Mouse (Mus musculus) spleen, postnatal 4 days (tissue): ENCODE data around the gene Nptxr.

Experiments
- DNase-seq, 2 experiments: peaks; one replicate each; pipeline ENCODE4 v3.0.0; 2022; ENCODE audit warnings: low spot score in 2 of 2

Gene Nptxr

DNA sequence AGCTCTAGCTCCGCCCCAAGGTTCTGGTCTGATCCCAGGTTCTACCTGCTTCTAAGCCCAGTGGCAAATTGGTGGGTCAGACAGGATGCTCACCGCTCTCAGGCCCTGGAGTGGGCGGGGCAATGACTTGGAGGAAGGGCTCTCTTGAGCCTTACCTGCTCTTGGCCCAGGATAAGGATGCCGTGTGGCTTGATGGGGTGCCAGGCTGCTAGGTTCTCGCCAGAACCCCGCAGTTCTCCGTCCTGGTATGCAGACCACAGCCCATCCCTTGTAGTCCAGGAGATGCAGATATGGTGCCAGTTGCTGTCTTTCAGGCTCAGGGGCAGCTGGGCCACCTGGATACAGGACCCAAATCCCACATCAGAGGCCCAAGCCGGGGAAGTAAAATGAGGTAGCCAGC lies 14.5 kb downstream of the Nptxr start:
- DNase-seq = no peak

- DNase-seq = no peak
These were observed 16.8 kb downstream of the Nptxr start for GRCm38 (mm10) chr15:79787815-79788214.

GRCm38 (mm10) chr15:79785056-79785455 lies 19.5 kb downstream of the Nptxr start:
- no peak for DNase-seq

- DNase-seq = no peak
These were observed 26.8 kb downstream of the Nptxr start, which contains the start of gene Dnal4 for GRCm38 (mm10) chr15:79777749-79778148. Dnal4 (minus strand) TSS chr15:79777849.

DNA sequence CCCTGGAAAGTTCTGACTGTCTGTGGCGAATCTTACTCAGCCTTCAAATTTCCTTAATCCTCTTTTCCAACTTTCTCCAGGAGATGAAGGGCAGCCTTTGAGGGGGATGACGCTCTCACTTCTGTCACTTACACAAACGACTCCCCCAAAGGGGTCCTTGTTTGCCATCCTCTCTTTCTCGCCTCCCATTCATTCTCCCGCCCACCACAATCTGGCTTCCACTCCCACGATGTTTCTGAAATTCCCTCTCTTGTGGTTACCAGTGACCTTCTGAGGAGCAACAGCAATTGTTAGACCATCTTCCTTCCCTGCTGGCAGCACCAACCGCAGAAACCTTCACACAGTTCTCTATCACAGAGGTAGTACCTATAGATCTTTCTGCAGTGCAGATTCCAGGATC lies 28.9 kb downstream of the Nptxr start:
- no peak for DNase-seq

GRCm38 (mm10) chr15:79774117-79775027 lies 30.2 kb downstream of the Nptxr start:
- DNase-seq = peak; percentile 95 to 96

GRCm38 (mm10) chr15:79770629-79771240 lies 33.8 kb downstream of the Nptxr start:
- no peak for DNase-seq

GRCm38 (mm10) chr15:79768302-79768701 lies 36.3 kb downstream of the Nptxr start:
- DNase-seq = no peak

DNA sequence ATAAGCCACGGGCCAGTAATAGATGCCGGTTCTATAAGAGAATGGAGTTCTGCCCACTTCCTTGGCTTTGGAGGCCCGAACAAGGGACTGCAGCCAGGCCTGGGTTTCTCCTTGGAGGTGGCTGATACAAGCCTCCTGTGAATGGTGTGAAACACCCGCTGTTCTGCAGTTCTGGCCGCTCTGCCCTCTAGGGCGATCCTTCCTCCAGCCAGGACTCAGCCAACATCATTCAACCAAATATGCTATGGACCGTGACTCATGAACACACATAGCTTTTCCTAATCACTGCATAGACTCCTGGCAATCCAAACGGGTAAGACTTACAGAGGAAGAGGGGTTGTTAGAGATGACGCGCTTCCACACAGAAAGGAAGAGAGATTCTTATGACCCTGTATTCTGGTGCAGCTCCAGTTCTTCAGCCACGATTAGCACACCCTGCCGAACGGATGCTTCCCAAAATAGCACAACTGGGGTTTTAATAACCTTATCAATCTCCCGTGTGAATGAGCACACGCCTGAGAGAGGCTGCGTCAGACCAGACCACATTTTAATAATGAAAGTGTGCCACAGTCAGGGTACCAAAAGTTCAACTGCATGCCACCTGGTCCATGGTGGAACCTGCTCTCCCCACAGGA lies 37.1 kb downstream of the Nptxr start:
- DNase-seq = no peak

DNA sequence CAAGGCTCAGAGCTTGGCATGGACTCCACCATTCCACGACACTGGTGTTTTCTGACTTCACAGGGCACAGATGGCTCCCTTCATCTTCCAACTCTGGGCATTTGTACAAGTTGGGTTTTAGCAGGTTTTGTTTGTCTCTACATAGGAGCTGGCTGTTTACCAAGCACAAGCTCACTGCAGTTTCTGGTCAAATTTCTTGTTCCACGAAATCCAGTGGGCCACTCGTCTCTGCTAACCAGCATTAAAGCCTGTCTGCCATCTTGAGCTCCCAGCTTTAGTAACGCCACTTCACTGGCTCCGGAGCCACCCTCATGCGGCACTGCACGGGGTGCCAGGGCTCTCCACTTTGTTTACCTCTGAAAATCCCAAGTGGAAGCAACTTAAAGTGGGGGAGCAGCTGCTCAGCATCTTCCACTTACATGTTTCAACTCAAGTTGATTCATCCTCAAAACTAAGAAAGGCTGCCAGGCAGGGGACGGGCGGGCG lies 37.9 kb downstream of the Nptxr start:
- no peak for DNase-seq

- no peak for DNase-seq
These were observed 38.4 kb downstream of the Nptxr start for GRCm38 (mm10) chr15:79766168-79766567.

DNA sequence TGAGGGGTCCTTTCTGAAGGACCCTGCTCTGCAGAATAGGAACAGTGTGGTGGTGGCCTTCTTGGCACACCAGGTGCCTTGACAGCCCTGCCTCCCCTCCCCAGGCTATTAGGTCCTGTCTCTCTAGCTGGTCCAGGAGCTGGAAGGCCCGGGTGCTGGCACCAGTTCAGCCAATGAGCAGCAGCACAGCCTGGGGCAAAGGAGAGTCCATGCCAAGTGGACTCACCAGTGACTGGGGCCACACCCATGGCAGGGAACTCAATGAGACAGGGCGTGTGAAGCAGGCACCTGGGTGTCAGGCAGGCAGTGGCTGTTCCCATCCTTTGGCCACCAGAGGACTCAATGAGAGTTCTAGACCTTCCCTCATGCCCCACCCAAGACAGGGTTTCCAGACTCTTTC lies 39.2 kb downstream of the Nptxr start:
- no peak for DNase-seq

- no peak for DNase-seq
These were observed 39.9 kb downstream of the Nptxr start for GRCm38 (mm10) chr15:79764539-79765267.

- no peak for DNase-seq
These were observed 40.8 kb downstream of the Nptxr start for GRCm38 (mm10) chr15:79763601-79764246.

- no peak for DNase-seq
These were observed 41.6 kb downstream of the Nptxr start for GRCm38 (mm10) chr15:79763001-79763400.

DNA sequence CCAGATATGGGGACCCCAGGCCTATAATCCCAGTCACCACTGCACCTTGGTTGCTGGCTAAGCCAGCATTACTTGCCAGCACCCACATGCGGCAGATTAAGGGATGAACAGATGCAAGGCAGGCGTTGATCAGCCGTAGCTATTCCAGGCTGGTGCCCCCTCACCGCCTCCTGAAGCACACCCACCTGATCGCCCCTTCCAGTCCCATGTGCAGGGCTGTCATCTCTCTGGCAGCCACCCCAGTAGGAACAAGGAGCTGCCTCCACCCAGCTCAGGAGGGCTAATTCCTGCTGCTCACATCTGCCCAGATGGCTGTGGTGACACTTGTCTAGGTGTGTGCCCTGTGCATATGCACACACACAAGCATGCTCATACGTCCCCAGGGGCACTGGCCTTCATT lies 43.6 kb downstream of the Nptxr start:
- DNase-seq = no peak

DNA sequence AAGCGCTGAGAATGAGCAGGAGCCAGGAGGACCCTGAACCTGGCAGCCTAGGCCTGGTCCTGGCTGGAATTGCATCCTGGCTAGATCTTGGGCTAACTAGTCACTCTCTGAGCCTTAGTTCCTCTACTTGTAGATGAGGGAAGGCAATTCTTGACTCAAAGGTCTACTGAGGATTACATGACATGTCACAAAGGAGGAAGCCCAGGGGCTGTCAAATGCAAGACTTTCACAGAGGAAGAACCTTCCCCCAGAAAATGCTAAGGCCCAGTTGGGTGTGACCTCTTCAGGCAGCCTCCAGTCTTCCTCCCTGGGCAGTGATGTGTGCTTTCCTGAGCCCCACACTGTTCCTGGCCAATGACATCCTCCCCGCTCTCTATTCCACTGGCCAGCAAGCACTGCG lies 47.4 kb downstream of the Nptxr start:
- DNase-seq = no peak

DNA sequence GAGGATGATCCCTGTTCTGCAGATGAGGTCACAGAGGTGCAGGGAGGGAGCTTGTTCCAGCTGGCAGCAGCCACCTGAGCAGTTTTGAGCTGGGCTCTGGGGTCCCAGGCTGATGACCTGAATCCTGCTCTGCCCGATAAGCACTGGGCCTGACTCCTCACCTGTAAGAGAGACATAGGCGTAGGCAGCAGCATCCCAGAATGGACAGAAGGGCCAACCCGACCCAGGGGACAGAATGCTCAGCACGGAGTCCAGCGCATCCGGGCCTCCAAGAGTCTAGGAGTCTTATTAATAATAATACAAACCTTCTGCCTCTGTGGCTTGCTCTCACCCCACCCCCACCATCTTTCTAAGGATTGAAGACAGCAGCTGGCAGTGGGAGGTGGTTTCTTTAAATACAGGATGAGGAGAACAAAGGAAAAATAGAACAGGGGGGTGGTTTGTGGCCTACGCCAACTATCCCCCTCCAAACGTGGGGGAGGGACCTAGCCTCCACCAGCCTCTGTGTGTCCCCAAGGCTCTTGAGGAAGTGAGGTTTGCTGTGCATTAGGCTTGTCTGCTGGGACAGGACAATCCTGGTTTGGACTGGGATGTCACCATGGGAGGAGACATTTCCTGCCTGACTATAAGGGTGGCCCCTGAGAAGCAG lies 48.5 kb downstream of the Nptxr start:
- no peak for DNase-seq

GRCm38 (mm10) chr15:79755176-79755575 lies 49.4 kb downstream of the Nptxr start:
- DNase-seq = no peak

- DNase-seq = no peak
These were observed 50.7 kb downstream of the Nptxr start for GRCm38 (mm10) chr15:79753873-79754272.

GRCm38 (mm10) chr15:79753420-79753752 lies 51.2 kb downstream of the Nptxr start:
- no peak for DNase-seq
